Mouse (Mus musculus): ENCODE data around the gene Ifna11.
"Not testable (repeated sequence)": the region's sequence is repeated elsewhere in the genome, so short reads cannot be mapped to it uniquely, and the experiment has no call there.

DNA sequence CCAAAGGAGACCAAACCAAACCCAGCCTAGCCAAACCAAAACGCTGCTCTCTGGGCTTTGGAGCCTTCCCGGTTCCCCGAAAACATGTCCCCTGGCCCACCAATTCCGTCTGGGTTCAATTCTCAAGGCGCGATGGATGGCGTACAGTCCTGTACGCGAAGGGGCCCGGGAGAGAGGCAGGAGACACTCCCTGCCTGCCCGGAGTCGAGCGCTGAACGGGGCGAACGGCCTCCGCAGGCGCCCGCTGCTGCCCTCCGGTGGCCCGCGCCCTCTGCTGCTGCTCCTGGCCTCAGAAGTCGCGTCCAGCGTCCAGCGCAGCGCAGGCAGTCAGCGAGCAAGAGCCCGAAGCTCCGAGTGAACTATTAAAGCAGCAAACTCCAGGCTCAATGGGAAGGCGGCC, 37.4 kb upstream of the Ifna11 start:
- TF ChIP-seq POLR2A (IDR thresholded peaks at IDR 0.05; ENCODE audit: control insufficient read depth, extremely low read depth, insufficient read depth, low read length, poor library complexity); CTCF (IDR thresholded peaks at IDR 0.05; ENCODE audit: borderline replicate concordance, control insufficient read depth, extremely low read depth, insufficient read depth, low read length, poor library complexity): not testable (repeated sequence)

Measured in thymus, adult 2 months (tissue).